Mouse (Mus musculus) embryonic fibroblast, embryonic 13.5 days (primary cell): ENCODE results near the gene Ank.

Experiments
- CTCF ChIP-seq: IDR thresholded peaks from 2 replicates; pipeline ENCODE4 v1.5.1; 2011; ENCODE audit warnings: mild to moderate bottlenecking, control low read depth, low read length, moderate library complexity, borderline replicate concordance; ENCODE audit not compliant: insufficient read depth
- POLR2A ChIP-seq: IDR thresholded peaks from 2 replicates; pipeline ENCODE4 v1.6.1; 2011; ENCODE audit warnings: low read depth, mild to moderate bottlenecking, control low read depth, low read length, moderate library complexity

DNA sequence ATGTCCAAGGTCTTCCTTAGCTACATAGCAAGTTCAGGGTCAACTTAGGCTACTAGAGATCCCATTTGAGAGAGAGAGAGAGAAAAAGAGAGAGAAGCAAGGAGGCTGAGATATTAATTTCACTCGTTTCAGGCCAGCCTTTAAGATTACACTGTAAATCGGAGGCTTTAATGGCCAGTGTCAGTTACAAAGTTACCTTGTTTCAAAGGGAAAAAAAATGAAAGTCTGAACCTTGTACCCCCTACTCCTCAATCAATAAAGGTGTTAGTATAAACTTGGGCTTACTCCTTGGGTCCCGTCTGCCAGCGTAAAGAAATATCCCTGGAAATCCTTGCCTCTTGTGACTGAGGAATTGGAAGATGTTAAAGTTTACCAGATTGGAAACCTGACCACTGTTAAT is 24.9 kb upstream of the Ank start:
- TF ChIP-seq CTCF (no peak), POLR2A (no peak)
